Mouse (Mus musculus) heart, embryonic 15.5 days (tissue): ENCODE results near the gene Hif1an. TPM values are rescaled to one million over a fixed set of nuclear protein-coding genes. Genes with fewer than 3 reads are reported as not detected.

Experiments used
- ATAC-seq: fragments of 200-750 bp; cut with Nextera tagmentation; replicated peaks from 2 replicates; pipeline ENCODE4 v1.8.0; 2017; ENCODE audit warnings: low read depth, moderate TSS enrichment; ENCODE audit not compliant: insufficient number of reproducible peaks, insufficient read depth, low FRiP score
- H3K27ac ChIP-seq: fragments of 300-500 bp; sonication (generic); 2 replicates; pipeline ENCODE4 v1.5.1; 2015; ENCODE audit warnings: mild to moderate bottlenecking, inconsistent platforms
- H3K27me3 ChIP-seq: fragments of 300-500 bp; sonication (generic); 2 replicates; pipeline ENCODE4 v1.6.1; 2015; ENCODE audit warnings: inconsistent platforms
- H3K36me3 ChIP-seq: fragments of 300-500 bp; sonication (generic); 2 replicates; pipeline ENCODE4 v1.6.1; 2015; ENCODE audit warnings: mild to moderate bottlenecking, inconsistent platforms
- H3K4me1 ChIP-seq: fragments of 300-500 bp; sonication (generic); replicated peaks from 2 replicates; pipeline ENCODE4 v1.6.1; 2015; ENCODE audit warnings: inconsistent platforms
- H3K4me2 ChIP-seq: fragments of 300-500 bp; sonication (generic); 2 replicates; pipeline ENCODE4 v1.6.1; 2015; ENCODE audit warnings: inconsistent platforms, mild to moderate bottlenecking, moderate library complexity
- H3K4me3 ChIP-seq: fragments of 300-500 bp; sonication (generic); 2 replicates; pipeline ENCODE4 v1.5.1; 2015; ENCODE audit warnings: mild to moderate bottlenecking, inconsistent platforms
- H3K9ac ChIP-seq: fragments of 300-500 bp; sonication (generic); 2 replicates; pipeline ENCODE4 v1.6.1; 2015; ENCODE audit warnings: mild to moderate bottlenecking, inconsistent platforms
- H3K9me3 ChIP-seq: fragments of 300-500 bp; sonication (generic); replicated peaks from 2 replicates; pipeline ENCODE4 v1.6.1; 2016; ENCODE audit warnings: inconsistent platforms
- WGBS: fragments of 180-500 bp; shearing (Covaris S2); methylation state at CpG from one replicate; pipeline ENCODE4 v1.1.7; 2015; ENCODE audit warnings: mixed read lengths; 5-methylcytosine and 5-hydroxymethylcytosine counted together
- polyA plus RNA-seq: library from polyadenylated mRNA; unstranded; fragments of >200 nt; fragmentation: Nextera tagmentation; extraction: Ambion mirVana; gene quantifications from 2 replicates; pipeline ENCODE4 v1.2.1, GENCODE M21; 2015

The Hif1an gene
- polyA plus RNA-seq = 20.1 and 23.4 TPM in 2 replicates

GRCm38 (mm10) chr19:44562652-44563206 is at the start of gene Hif1an:
Hif1an (plus strand) TSS chr19:44562850.
- peaks cover 30% of the 10 kb centered on the region for H3K36me3 ChIP-seq
- peak within 1 kb of the TSS; percentile 66 for H3K4me2 ChIP-seq
- 0 out of 2 replicates have a peak, but pooled peaks cover 3% of the 10 kb centered on the region for H3K27me3 ChIP-seq
- H3K4me3 ChIP-seq = peak within 1 kb of the TSS; percentile 79
- peak within 1 kb of the TSS; percentile 77 for H3K27ac ChIP-seq
- peak within 1 kb of the TSS; percentile 79 for H3K9ac ChIP-seq
- ATAC-seq = peak; percentile 93
- no peaks in the 10 kb centered on the region for H3K9me3 ChIP-seq
- peaks cover 19% of the 10 kb centered on the region for H3K4me1 ChIP-seq
- WGBS = under 1% methylated on average over 33 of the region's 33 CpGs

- H3K27me3 ChIP-seq = peaks cover 82% of the 10 kb centered on the region
- H3K9ac ChIP-seq = no peak overlapping the region
- H3K4me3 ChIP-seq = no peak overlapping the region
- no peak overlapping the region for H3K27ac ChIP-seq
- no peaks in the 10 kb centered on the region for H3K36me3 ChIP-seq
- 32% methylated on average over 11 of the region's 11 CpGs for WGBS
- ATAC-seq = no peak
- peaks cover 26% of the 10 kb centered on the region for H3K4me1 ChIP-seq
- no peak overlapping the region for H3K4me2 ChIP-seq
- H3K9me3 ChIP-seq = no peaks in the 10 kb centered on the region
Measured at GRCm38 (mm10) chr19:44513054-44513833, 49.4 kb upstream of the Hif1an start.

- no peaks in the 10 kb centered on the region for H3K9me3 ChIP-seq
- no peak overlapping the region for H3K27ac ChIP-seq
- 27% methylated on average over 7 of the region's 7 CpGs for WGBS
- H3K27me3 ChIP-seq = peaks cover 77% of the 10 kb centered on the region
- no peak overlapping the region for H3K4me3 ChIP-seq
- H3K4me2 ChIP-seq = no peak overlapping the region
- peaks cover 27% of the 10 kb centered on the region for H3K4me1 ChIP-seq
- H3K36me3 ChIP-seq = no peaks in the 10 kb centered on the region
- ATAC-seq = no peak
- no peak overlapping the region for H3K9ac ChIP-seq
Measured at GRCm38 (mm10) chr19:44513921-44514482, 48.6 kb upstream of the Hif1an start.

GRCm38 (mm10) chr19:44514521-44515451 is 47.9 kb upstream of the Hif1an start:
- WGBS = 42% methylated on average over 14 of the region's 14 CpGs
- Histone ChIP-seq H3K36me3 (no peaks in the 10 kb centered on the region), H3K9me3 (no peaks in the 10 kb centered on the region), H3K9ac (no peak overlapping the region), H3K4me2 (no peak overlapping the region), H3K27ac (no peak overlapping the region), H3K4me3 (no peak overlapping the region), H3K27me3 (peaks cover 72% of the 10 kb centered on the region), H3K4me1 (peaks cover 31% of the 10 kb centered on the region)
- no peak; the same call in 1 of the 2 replicates for ATAC-seq

- no peak overlapping the region for H3K4me3 ChIP-seq
- H3K36me3 ChIP-seq = no peaks in the 10 kb centered on the region
- 53% methylated on average over 6 of the region's 6 CpGs for WGBS
- peaks cover 29% of the 10 kb centered on the region for H3K4me1 ChIP-seq
- no peaks in the 10 kb centered on the region for H3K9me3 ChIP-seq
- no peak overlapping the region for H3K9ac ChIP-seq
- peaks cover 63% of the 10 kb centered on the region for H3K27me3 ChIP-seq
- H3K4me2 ChIP-seq = no peak overlapping the region
- no peak for ATAC-seq
- no peak overlapping the region for H3K27ac ChIP-seq
Measured at GRCm38 (mm10) chr19:44515769-44516168, 46.9 kb upstream of the Hif1an start.

- Histone ChIP-seq H3K9ac (no peak overlapping the region), H3K27me3 (peaks cover 38% of the 10 kb centered on the region), H3K36me3 (no peaks in the 10 kb centered on the region), H3K4me2 (no peak overlapping the region), H3K27ac (no peak overlapping the region), H3K9me3 (no peaks in the 10 kb centered on the region), H3K4me3 (no peak overlapping the region), H3K4me1 (peaks cover 14% of the 10 kb centered on the region)
- WGBS = 63% methylated on average over 12 of the region's 12 CpGs
- ATAC-seq = no peak
Measured at GRCm38 (mm10) chr19:44517996-44518768, 44.5 kb upstream of the Hif1an start.

GRCm38 (mm10) chr19:44519152-44519551 is 43.5 kb upstream of the Hif1an start:
- Histone ChIP-seq H3K9ac (no peak overlapping the region), H3K27ac (no peak overlapping the region), H3K4me1 (peaks cover 14% of the 10 kb centered on the region; the same call in 1 of the 2 replicates), H3K36me3 (no peaks in the 10 kb centered on the region), H3K4me3 (no peak overlapping the region), H3K9me3 (no peaks in the 10 kb centered on the region), H3K4me2 (no peak overlapping the region), H3K27me3 (peaks cover 29% of the 10 kb centered on the region)
- 47% methylated on average over 7 of the region's 7 CpGs for WGBS
- ATAC-seq = no peak

GRCm38 (mm10) chr19:44525551-44526205 is 37.0 kb upstream of the Hif1an start:
- no peaks in the 10 kb centered on the region for H3K9me3 ChIP-seq
- H3K9ac ChIP-seq = no peak overlapping the region
- H3K27me3 ChIP-seq = no peaks in the 10 kb centered on the region
- WGBS = 66% methylated on average over 9 of the region's 9 CpGs
- H3K4me3 ChIP-seq = no peak overlapping the region
- no peaks in the 10 kb centered on the region for H3K4me1 ChIP-seq
- H3K36me3 ChIP-seq = no peaks in the 10 kb centered on the region
- H3K4me2 ChIP-seq = no peak overlapping the region
- H3K27ac ChIP-seq = no peak overlapping the region
- no peak for ATAC-seq

GRCm38 (mm10) chr19:44530018-44530417 is 32.6 kb upstream of the Hif1an start:
- 76% methylated on average over 6 of the region's 6 CpGs for WGBS
- Histone ChIP-seq H3K9ac (no peak overlapping the region), H3K27me3 (peaks cover 10% of the 10 kb centered on the region; the same call in 1 of the 2 replicates), H3K9me3 (no peaks in the 10 kb centered on the region), H3K36me3 (no peaks in the 10 kb centered on the region), H3K4me3 (no peak overlapping the region), H3K4me1 (no peaks in the 10 kb centered on the region), H3K27ac (no peak overlapping the region), H3K4me2 (no peak overlapping the region)
- no peak for ATAC-seq

- no peak for ATAC-seq
- no peak overlapping the region for H3K4me3 ChIP-seq
- H3K4me2 ChIP-seq = no peak overlapping the region
- H3K9me3 ChIP-seq = 0 out of 2 replicates have a peak, but pooled peaks cover 4% of the 10 kb centered on the region
- H3K4me1 ChIP-seq = no peaks in the 10 kb centered on the region
- H3K36me3 ChIP-seq = no peaks in the 10 kb centered on the region
- 31% methylated on average over 3 of the region's 3 CpGs for WGBS
- H3K27me3 ChIP-seq = peaks cover 10% of the 10 kb centered on the region; the same call in 1 of the 2 replicates
- no peak overlapping the region for H3K9ac ChIP-seq
- no peak overlapping the region for H3K27ac ChIP-seq
Measured at GRCm38 (mm10) chr19:44535376-44535775, 27.3 kb upstream of the Hif1an start.
